Mouse (Mus musculus): ENCODE results near the gene Zfp467.

Gene Zfp467

GRCm38 (mm10) chr6:48440306-48441014, 5.2 kb downstream of the Zfp467 start:
- peak; percentile 14 for DNase-seq (ENCODE audit: low spot score)

GRCm38 (mm10) chr6:48439654-48440053, 6.0 kb downstream of the Zfp467 start:
- no peak for DNase-seq (ENCODE audit: low spot score)

- no peak for DNase-seq (ENCODE audit: low spot score)
Observed at GRCm38 (mm10) chr6:48438475-48439125, 7.0 kb downstream of the Zfp467 start.

DNA sequence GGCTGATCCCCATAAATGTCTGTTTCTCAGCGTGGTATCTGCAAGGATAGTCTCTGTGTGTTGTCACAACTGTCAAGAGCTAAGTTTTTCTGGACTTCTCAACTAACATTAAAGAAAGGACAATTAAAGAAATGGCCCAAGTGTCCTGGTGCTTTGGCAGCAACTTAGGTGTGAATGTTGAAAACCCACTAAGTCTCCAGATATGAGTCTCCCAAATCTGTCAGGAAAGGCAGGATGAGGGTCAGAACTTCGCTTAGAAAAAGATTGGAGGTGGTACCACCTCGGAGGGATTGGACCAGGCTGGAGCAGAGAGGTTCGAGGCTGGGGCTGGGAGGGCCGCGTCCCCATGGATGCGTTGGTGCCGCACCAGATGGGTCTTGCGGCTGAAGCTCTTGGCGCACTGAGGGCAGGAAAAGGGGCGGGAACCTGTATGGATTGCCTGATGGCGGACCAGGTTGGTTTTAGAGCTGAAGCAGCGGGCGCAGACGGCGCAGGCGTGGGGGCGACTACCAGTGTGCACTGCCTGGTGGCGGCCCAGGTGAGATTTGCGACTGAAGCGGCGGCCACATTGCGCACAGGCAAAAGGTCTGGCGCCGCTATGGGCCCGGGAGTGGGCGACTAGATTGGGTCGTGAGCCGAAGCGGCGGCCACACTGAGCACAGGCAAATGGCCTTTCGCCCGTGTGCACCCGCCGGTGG, 7.8 kb downstream of the Zfp467 start:
- DNase-seq (ENCODE audit: low spot score): no peak

- no peak for DNase-seq (ENCODE audit: low spot score)
Observed at GRCm38 (mm10) chr6:48435706-48436349, 9.8 kb downstream of the Zfp467 start.

DNA sequence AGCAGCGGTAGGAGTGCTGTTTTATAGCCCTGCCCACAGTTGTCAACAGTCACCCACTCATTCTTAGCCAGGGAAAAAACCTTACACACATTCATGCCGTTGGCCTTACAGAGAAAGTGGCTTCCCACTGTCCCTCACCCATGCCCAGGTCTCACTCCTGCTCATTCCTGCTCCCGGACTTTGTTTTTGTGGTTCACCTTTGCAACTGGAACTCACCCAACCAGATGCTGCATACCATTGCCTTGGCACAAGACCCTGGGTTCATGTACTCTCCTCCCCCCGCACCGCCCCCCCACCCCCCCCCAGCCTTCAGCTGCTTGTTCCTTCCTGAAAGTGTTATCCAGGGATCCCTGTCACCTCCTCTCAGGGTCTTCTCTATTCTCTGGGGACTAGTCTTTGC, 10.5 kb downstream of the Zfp467 start:
- no peak for DNase-seq (ENCODE audit: low spot score)

DNA sequence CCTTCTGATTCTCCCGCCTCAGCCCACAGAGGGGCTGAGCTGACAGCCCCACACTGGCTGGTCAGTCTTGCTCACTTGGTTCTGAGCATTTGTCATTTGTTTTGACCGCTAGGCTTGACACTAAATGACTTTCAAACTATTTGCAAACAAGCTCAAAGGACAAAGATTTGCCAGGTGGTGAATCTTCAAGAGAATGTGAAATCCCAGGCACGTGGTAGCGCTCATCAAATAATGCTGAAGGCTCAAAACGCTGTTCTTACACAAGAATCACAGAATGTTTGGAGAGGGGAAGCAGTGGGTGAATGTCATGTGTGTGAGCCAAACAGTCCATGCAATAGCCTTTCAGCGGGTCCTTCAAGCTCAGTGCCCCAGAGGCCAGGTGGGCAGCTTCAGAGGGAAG, 11.0 kb downstream of the Zfp467 start:
- DNase-seq (ENCODE audit: low spot score): no peak

DNA sequence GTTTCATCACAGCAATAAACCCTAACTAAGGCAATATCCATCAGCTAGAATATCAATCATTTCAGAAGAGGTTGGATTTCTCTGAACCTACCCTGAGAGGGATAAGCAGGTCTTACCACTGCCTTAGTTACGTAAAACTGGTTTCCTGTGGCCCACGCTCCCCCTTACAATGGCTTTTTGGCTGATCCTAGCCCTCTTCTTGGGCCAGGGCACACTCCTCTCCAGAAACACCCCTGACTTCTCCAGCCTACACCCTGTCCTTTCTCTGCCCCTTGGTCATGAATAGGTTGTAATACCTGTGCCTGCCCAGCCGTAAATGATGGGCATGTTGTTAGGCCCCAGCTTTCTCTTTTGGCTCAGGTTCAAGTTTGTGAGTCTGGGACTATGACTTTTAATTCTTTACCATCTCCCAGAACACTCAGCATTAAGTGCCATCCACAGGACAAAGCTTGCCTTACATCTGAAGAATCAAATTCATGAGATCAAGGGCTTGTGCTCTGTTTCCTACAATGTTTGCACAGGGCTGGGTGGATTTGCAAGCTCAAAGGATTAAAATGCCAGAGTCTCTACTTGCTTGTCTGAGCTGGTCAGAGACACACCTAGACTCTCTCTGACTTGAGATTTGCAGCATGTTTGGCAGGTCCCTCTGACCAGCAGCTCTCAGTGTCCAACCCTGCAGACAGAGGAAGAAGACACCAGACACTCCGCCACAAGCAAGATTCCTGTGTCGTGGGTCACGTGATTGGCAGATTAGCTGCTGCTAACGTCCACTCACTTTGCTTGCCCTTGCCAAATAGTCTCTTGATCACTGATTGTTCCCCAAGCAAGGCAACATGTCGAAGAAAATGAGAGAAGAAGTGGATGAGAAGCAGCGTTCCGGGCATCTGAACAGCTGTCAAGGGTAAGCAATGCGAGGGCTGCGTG, 12.5 kb downstream of the Zfp467 start:
- no peak for DNase-seq (ENCODE audit: low spot score)

- DNase-seq (ENCODE audit: low spot score): no peak
Observed at GRCm38 (mm10) chr6:48430748-48431147, 14.9 kb downstream of the Zfp467 start.

DNA sequence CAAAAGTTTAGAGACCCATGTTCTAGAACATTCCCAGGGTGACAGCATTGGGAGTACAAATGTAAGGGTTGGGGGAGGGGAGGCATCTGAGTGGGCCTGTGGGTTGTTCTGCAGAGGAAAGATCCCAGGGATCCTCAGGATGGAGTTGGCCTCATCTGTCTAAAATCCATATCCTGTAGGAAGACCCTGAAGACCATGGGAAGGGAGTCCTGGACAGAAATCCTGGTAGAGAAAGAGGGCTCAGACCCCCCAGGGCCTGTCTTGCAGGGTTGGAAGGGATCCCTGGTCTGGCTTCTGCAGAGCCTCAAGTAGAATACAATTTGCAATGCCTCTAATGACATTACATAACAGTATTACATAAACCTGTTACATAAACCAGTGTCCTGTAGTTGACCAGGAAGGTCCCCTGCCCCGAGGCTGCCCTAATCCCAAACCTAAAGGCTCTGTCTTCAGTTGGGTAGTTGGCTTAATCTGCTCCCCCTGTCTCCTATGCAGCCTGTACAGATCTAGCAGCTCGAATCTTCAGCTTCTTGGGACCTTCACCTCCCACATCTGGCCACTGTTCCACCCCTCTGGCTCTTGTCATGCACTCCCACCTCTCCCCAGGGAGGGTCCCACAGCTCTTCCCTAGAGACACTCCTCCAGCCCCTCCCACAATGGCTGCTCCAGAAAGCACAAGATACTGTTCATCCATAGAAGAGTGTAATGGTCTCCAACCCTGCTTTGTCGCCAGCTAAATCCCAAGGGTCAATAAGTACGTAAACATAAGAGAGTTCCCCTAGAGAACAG, 16.7 kb downstream of the Zfp467 start:
- peak; percentile 26 for DNase-seq (ENCODE audit: low spot score)

GRCm38 (mm10) chr6:48426956-48427355, 18.7 kb downstream of the Zfp467 start:
- peak; percentile 18 for DNase-seq (ENCODE audit: low spot score)

DNA sequence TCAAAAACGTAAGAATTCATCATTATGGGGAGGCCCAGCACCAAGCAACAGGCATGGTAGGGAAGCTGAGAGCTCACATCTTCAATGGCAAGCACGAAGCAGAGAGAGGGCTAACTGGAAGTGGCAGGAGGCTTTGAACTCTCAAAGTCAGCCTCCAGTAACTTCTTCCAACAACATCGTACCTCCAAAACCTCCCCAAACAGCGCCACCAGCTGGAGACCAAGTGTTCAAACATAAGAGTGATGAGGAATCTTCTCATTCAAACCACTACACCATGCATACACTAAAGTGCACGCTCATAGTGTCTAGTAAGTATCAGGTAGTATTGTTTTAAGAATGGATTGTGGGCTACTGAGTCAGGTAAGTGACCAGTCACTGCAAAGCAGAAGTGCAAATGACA, 21.6 kb downstream of the Zfp467 start:
- DNase-seq (ENCODE audit: low spot score): no peak

GRCm38 (mm10) chr6:48423336-48423735, 22.3 kb downstream of the Zfp467 start:
- DNase-seq (ENCODE audit: low spot score): no peak

GRCm38 (mm10) chr6:48420647-48421046, 25.0 kb downstream of the Zfp467 start:
- DNase-seq (ENCODE audit: low spot score): no peak

DNA sequence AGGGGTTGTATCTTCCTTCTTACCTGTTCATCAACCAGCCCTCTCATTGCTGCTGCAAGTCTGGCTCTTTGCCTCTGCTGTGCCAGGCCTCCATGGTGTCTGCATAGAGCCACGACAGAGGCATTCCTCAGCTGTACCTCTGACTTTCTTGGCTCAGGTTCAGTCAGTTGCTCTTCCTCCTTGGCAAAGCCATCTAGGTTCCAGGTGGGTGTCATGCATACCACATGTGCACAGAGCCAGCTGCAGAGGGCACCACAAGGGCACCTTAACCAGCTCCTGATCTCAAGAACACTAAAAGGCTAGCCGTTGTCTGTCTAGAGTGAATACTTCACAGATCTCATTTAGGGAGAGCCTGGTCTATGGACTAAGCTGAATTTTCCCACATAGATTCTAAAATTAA, 29.1 kb downstream of the Zfp467 start:
- DNase-seq (ENCODE audit: low spot score): no peak

DNA sequence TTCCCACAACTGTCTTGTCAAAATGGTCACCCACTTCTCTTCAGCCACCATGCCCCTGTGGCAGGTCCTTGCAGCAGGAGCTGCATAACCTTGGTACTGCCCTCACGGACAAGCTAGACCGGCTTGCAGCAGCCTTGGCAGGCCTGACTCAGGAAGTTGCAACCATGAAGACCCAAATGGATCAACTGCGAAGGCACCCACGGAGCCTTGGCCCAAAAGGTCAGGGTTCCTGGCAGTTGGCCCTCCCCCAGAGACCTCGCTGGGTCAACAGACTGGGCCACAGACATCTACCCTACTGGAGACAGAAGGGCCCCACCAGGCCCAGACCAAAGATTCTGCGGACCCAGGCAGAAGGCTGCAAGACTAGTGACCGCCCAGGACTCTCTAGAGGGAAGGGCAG, 30.0 kb downstream of the Zfp467 start:
- no peak for DNase-seq (ENCODE audit: low spot score)

GRCm38 (mm10) chr6:48414886-48415285, 30.7 kb downstream of the Zfp467 start:
- no peak for DNase-seq (ENCODE audit: low spot score)

DNA sequence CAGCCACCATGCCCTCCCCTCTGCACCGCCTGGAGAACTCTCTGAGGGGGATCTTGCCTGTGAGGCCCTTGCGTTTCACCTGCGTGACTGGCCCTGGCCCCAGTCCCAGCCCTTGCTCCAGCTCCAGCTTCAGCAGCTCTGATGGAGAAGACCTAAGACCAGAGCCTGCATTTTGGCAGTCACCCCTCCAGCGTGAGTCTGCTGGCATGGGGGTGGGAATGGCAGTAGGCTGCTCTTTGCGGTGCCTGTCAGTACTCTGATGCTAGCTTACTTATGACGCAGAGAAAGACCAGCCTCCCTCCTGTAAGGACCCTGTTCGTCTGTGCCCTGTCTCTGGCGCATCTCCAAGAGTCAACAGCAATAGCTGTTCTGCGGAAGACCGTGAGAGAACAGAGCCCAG, 32.5 kb downstream of the Zfp467 start:
- DNase-seq (ENCODE audit: low spot score): peak; percentile 72

- DNase-seq (ENCODE audit: low spot score): no peak
Observed at GRCm38 (mm10) chr6:48412662-48413061, 33.0 kb downstream of the Zfp467 start.

DNA sequence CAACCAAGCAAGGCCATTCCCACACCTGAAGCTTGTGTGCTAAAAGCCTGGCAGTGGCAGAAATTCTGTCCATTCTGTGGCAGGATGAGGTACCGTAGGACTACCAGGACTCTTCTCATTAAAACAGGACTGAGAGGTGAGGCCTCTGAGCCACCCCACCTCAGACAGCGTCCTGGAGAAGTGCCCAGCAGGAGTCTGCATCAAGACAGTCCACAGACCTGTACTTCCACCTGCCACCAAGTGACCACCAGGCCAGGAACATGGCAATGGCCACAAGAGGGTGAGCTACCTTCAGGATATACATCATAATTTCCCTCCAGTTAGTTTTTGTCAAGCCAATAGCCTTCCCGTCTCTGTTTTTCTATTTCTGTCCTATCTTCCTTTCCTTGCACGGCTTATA, 33.5 kb downstream of the Zfp467 start:
- DNase-seq (ENCODE audit: low spot score): no peak

All from MN1 (cell line).